Mouse (Mus musculus) cerebellum, adult 2 months (tissue): ENCODE results near the gene Plcb4. TPM values are rescaled to one million over a fixed set of nuclear protein-coding genes. Genes with fewer than 3 reads are reported as not detected.

Experiments
- DNase-seq, 2 experiments: peaks; one replicate each; pipeline ENCODE4 v3.0.0; 2021
- H3K27ac ChIP-seq: fragments of 200-500 bp; 2 replicates; pipeline ENCODE4 v1.5.1; 2012; ENCODE audit warnings: low read length, control low read depth, inconsistent platforms; ENCODE audit not compliant: insufficient read depth
- H3K27me3 ChIP-seq: fragments of 200-500 bp; 2 replicates; pipeline ENCODE4 v1.6.1; 2012; ENCODE audit warnings: inconsistent platforms, mild to moderate bottlenecking, low read length, moderate library complexity; ENCODE audit not compliant: control insufficient read depth, insufficient read depth
- H3K4me1 ChIP-seq: fragments of 200-500 bp; 2 replicates; pipeline ENCODE4 v1.6.1; 2011; ENCODE audit warnings: low read length; ENCODE audit not compliant: control insufficient read depth, insufficient read depth
- H3K4me3 ChIP-seq: fragments of 200-500 bp; replicated peaks from 2 replicates; pipeline ENCODE3; 2011; ENCODE audit warnings: mild to moderate bottlenecking, low read depth, low read length, control low read depth; ENCODE audit not compliant: insufficient read depth
- CTCF ChIP-seq: fragments of 200-500 bp; IDR thresholded peaks from 2 replicates; pipeline ENCODE4 v1.5.1; 2011; ENCODE audit warnings: low read depth, mild to moderate bottlenecking, control low read depth, low read length, moderate library complexity, borderline replicate concordance; ENCODE audit not compliant: insufficient read depth
- POLR2A ChIP-seq: fragments of 200-500 bp; IDR thresholded peaks from 2 replicates; pipeline ENCODE4 v1.6.1; 2011; ENCODE audit warnings: low read length, control low read depth, borderline replicate concordance; ENCODE audit not compliant: insufficient read depth
- WGBS: fragments of 180-500 bp; shearing (Covaris S2); methylation state at CpG from one replicate; pipeline ENCODE4 v1.1.7; 2018; 5-methylcytosine and 5-hydroxymethylcytosine counted together
- polyA plus RNA-seq: library from polyadenylated mRNA; depleted of rRNA; stranded (reverse); fragments of >200 nt; gene quantifications from 2 replicates; pipeline ENCODE4 v1.2.3, GENCODE M21; 2012

The Plcb4 gene
- polyA plus RNA-seq, 1 experiment: 166 TPM

- H3K27me3 ChIP-seq: no peaks in the 10 kb centered on the region
- TF ChIP-seq POLR2A: no peak
- no peak for TF ChIP-seq CTCF
- peak overlapping the region; percentile 37 for H3K27ac ChIP-seq
- 11% methylated on average over 2 of the region's 2 CpGs for WGBS
- peaks cover 43% of the 10 kb centered on the region for H3K4me1 ChIP-seq
- peak; percentile 68 to 78 for DNase-seq
- H3K4me3 ChIP-seq: no peak overlapping the region
These were observed 175.6 kb downstream of the Plcb4 start for GRCm38 (mm10) chr2:135834435-135834834.

GRCm38 (mm10) chr2:135835911-135836310 is 177.1 kb downstream of the Plcb4 start:
- WGBS: 29% methylated on average over 5 of the region's 5 CpGs
- H3K27ac ChIP-seq: peak overlapping the region; percentile 95
- peak in 1 of 2 experiments; percentile 63 for DNase-seq
- no peaks in the 10 kb centered on the region for H3K27me3 ChIP-seq
- TF ChIP-seq POLR2A: no peak
- H3K4me1 ChIP-seq: peaks cover 53% of the 10 kb centered on the region
- H3K4me3 ChIP-seq: no peak overlapping the region

- 7% methylated on average over 3 of the region's 3 CpGs for WGBS
- DNase-seq: peak; percentile 86 to 94
- Histone ChIP-seq H3K27me3 (no peaks in the 10 kb centered on the region), H3K4me1 (peaks cover 53% of the 10 kb centered on the region), H3K4me3 (no peak overlapping the region), H3K27ac (peak overlapping the region; percentile 95)
- TF ChIP-seq CTCF (no peak), POLR2A (peak; percentile 43; the same call in 1 of the 2 replicates)
These were observed 177.6 kb downstream of the Plcb4 start for GRCm38 (mm10) chr2:135836426-135836825.

GRCm38 (mm10) chr2:135837730-135838129 is 178.9 kb downstream of the Plcb4 start:
- TF ChIP-seq CTCF (no peak), POLR2A (no peak)
- Histone ChIP-seq H3K27me3 (no peaks in the 10 kb centered on the region), H3K4me1 (peaks cover 56% of the 10 kb centered on the region), H3K27ac (peak overlapping the region; percentile 95; the same call in 1 of the 2 replicates), H3K4me3 (no peak overlapping the region)
- 13% methylated on average over 1 of the region's 1 CpGs for WGBS
- DNase-seq: no peak

- TF ChIP-seq CTCF (no peak), POLR2A (no peak)
- Histone ChIP-seq H3K27ac (peak overlapping the region; percentile 97), H3K4me1 (peaks cover 59% of the 10 kb centered on the region)
These were observed 179.3 kb downstream of the Plcb4 start for GRCm38 (mm10) chr2:135838135-135838534.

GRCm38 (mm10) chr2:135838651-135839286 is 180.0 kb downstream of the Plcb4 start:
- H3K4me1 ChIP-seq: peaks cover 66% of the 10 kb centered on the region
- H3K27me3 ChIP-seq: no peaks in the 10 kb centered on the region
- peak overlapping the region; percentile 97 for H3K27ac ChIP-seq
- peak; percentile 85 to 96 for DNase-seq
- TF ChIP-seq CTCF (no peak), POLR2A (peak; percentile 24; the same call in 1 of the 2 replicates)
- 9% methylated on average over 8 of the region's 8 CpGs for WGBS
- no peak overlapping the region for H3K4me3 ChIP-seq

More at GRCm38 (mm10) chr2:135838135-135838534, 179.3 kb downstream of the Plcb4 start:
- no peak for DNase-seq
- no peaks in the 10 kb centered on the region for H3K27me3 ChIP-seq
- no peak overlapping the region for H3K4me3 ChIP-seq

GRCm38 (mm10) chr2:135843721-135844120 is 184.9 kb downstream of the Plcb4 start:
- peak; percentile 53 to 66 for DNase-seq
- no peak for TF ChIP-seq CTCF
- TF ChIP-seq POLR2A: no peak
- Histone ChIP-seq H3K4me1 (peaks cover 55% of the 10 kb centered on the region), H3K4me3 (no peak overlapping the region), H3K27me3 (no peaks in the 10 kb centered on the region), H3K27ac (peak overlapping the region; percentile 78)
- WGBS: 31% methylated on average over 8 of the region's 8 CpGs

- Histone ChIP-seq H3K4me1 (peaks cover 40% of the 10 kb centered on the region), H3K27ac (no peak overlapping the region; the same call in 1 of the 2 replicates), H3K4me3 (no peak overlapping the region), H3K27me3 (no peaks in the 10 kb centered on the region)
- peak in 1 of 2 experiments; percentile 68 for DNase-seq
- 35% methylated on average over 3 of the region's 3 CpGs for WGBS
- no peak for TF ChIP-seq CTCF
- no peak for TF ChIP-seq POLR2A
These were observed 188.1 kb downstream of the Plcb4 start for GRCm38 (mm10) chr2:135846903-135847302.
